Mouse (Mus musculus) E14TG2a.4 (cell line): Measurements from ENCODE around the gene Kdm2a.

Experiments
- CTCF ChIP-seq: conservative IDR thresholded peaks from 2 replicates; pipeline ENCODE4 v1.5.1; 2014; ENCODE audit warnings: low read length
- NANOG ChIP-seq: IDR thresholded peaks from 2 replicates; pipeline ENCODE4 v1.6.1; 2014; ENCODE audit warnings: borderline replicate concordance, low read length, mixed read lengths
- POU5F1 ChIP-seq: IDR thresholded peaks from 2 replicates; pipeline ENCODE4 v1.6.1; 2014; ENCODE audit warnings: low read length, borderline replicate concordance

DNA sequence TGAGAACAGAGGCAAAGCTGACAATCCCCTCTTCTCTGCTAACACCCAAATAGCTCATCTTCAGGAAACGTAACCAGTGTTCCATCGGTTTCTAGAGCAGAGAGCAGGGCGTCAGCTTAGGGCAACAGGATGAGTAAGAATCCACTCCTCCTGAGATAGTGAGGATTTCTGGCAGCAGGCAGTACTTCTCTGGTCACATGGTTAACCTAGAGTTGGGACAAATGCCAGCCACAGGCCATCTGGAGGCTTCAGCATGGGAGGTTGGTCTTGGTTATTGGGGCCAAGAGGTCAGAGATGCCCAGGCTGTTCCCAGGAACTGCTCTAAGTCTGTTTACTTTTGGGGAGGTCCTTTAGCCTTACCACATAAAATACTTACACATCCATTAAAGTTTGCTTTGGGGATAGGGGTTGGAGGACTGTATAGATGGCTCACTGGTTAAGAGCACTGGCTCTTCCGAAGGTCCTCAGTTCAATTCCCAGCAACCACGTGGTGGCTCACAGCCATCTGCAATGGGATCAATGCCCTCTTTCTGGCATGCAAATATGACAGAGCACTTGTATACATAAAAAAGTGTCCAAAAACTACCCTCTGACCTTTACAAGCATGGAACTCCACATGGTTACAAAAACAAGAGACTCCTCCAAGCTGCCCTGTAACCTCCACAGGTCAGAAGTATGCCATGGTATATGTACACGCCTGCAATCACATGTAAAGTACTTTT is 82.7 kb downstream of the Kdm2a start:
- TF ChIP-seq CTCF = no peak
- no peak for TF ChIP-seq POU5F1
- TF ChIP-seq NANOG = no peak
